Mouse (Mus musculus) left cerebral cortex, postnatal 36 days (tissue): ENCODE results near the gene Pogk. TPM values are rescaled to one million over a fixed set of nuclear protein-coding genes. Genes with fewer than 3 reads are reported as not detected.

Experiments used
- DNase-seq, 2 experiments: peaks; one replicate each; pipeline ENCODE4 v3.0.0; 2021 to 2022; ENCODE audit warnings: low spot score in 2 of 2, mixed read lengths in 1 of 2
- intact Hi-C: fragments of 180-260 bp; cut with DNase I; formaldehyde crosslinking; loops from one replicate; pipeline ENCODE4 v1.15.1; 2025
- total RNA-seq, 2 experiments: library from RNA; stranded (reverse); gene quantifications; 2 replicates each; pipeline ENCODE4 v1.2.3; 2021

Pogk gene
- total RNA-seq, 2 experiments from 2014 or later: 33.9 to 36.7 TPM

DNA sequence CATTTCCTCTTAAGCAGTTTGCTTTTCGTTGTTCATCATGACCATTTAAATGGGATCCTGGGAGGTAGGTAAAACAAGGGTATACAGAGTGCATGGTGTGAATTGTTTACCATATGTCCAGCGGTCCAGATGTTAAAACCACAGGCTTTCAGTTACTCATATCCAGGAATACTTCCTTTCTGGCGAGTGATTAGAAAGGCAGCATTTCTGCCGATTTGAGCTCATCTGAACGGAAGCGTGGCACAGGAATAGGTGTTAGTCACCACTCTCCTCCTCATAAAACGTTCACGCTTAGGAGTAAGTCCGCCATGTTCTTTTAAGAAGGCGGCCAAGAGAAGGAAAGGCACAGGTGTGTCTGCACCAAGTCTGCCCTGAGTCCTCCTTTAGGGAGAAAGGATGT is 28.3 kb downstream of the Pogk start:
- intact Hi-C loops: no loop called here
- DNase-seq: no peak

DNA sequence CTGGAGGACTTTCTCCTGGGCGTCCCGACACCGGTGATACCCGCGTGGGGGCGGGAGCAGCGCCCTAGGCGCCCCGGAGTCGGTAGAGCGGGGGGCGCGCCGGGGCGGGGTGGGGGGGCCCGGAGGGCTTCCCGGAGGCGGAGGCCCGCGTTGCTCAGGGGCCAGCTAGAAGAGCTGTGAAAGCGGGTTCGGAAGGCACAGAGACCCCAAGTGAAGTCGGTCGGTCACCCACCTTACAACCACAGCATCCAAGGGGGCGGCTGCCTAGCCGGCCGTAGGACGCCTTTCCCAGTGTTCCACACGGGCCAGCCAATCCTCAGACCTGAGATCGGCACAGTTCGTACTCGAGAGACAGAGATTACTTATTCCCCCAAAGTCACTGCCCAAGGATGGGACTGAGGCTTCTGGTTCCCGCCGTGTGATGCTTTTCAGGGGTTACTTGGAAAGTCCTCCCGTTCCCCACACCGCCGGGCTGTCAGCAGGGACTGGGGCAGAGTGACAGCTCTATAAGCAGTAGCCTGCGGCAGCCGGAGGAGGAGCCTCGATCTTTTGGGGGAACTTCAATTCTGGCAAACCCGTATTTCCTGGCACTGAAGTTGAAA is 29.9 kb downstream of the Pogk start:
- intact Hi-C loops: loop anchor here (5.0 kb wide), 1 partner anchor 377 kb away; the partner anchor contains the start of gene Pou2f1
- peak; percentile 61 to 70 for DNase-seq

DNA sequence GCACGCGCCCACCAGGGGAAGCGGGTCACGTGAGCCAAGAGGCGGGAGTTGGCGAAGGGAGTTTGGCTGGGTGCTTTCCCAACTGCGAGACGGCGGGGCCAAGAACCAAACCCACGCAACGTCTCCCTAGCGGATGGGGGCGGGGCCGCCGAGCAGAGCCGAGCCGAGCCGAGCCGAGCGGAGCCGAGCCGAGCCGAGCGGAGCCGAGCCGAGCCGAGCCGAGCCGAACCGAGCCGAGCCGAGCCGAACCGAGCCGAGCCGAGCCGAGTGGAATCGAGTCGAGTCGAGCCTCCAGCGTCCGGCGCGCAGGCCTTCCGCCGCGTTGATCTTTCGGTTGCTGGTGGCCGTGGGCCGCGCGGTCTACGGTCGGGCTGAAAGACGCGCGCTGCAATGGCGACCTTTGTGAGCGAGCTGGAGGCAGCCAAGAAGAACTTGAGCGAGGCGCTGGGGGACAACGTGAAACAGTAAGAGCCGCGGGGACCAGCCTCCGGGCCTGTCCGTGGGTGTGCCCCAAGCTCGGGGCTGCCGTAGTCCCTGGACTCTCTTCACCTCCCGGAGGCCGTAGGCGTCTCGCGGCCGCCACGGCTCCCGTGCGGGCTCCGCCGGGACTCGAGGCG is 30.5 kb downstream of the Pogk start, which contains the start of gene Tada1:
TSS of gene Tada1 (plus strand) at position 85 of the 617 bp plus-strand sequence.
- intact Hi-C loops: loop anchor here (5.0 kb wide), 1 partner anchor 377 kb away; the partner anchor contains the start of gene Pou2f1
- peak; percentile 93 to 96 for DNase-seq

DNA sequence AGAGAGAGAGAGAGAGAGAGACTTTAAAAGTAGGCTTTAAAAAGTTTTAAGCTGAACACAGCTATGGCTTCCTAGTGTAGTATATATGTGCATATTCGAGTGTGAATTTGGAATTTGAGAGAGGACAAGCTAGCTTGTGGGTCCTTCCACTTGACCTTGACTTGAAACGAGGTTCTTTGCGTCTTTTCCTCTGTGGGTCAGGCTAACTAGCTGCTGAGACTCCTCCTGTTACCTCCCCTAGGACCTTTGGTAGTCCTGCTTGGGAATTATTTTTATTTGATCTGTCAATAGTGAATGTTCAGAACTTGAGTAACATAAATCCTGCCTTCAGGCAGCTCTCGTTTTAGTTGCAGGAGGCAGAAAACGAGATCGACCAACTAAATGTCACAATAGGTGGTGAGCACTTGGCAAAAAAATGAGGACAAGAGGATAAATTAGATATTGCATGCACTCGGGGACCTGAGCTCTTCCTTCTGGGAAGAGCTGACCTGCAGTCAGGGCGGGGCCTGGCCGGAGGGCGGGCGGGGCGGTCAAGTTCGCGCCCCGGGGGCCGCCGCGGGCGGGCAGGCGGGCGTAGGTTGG is 31.1 kb downstream of the Pogk start:
- no peak for DNase-seq
- intact Hi-C loops: loop anchor here (5.0 kb wide), 1 partner anchor 376 kb away; the partner anchor contains the start of gene Pou2f1

DNA sequence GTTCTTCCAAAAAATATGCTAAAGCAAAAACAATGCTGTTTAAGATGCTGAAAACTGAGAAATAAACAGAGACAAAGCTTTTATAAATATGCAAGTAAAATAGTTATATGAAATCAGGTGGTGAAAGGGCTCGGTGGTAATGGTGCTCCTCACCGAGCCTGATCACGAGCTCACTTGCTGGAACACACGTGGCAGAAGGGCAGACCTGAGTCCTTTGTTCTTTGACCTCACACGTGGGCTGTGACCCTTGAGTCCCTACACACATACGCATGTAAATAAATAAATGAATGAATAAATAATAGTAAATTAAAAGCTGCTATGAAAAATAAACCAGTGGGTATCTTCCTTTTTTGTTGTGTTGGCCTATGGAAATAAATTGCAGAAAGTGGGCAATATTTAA is 32.5 kb downstream of the Pogk start:
- no peak for DNase-seq
- intact Hi-C loops: loop anchor here (5.0 kb wide), 1 partner anchor 375 kb away; the partner anchor contains the start of gene Pou2f1

DNA sequence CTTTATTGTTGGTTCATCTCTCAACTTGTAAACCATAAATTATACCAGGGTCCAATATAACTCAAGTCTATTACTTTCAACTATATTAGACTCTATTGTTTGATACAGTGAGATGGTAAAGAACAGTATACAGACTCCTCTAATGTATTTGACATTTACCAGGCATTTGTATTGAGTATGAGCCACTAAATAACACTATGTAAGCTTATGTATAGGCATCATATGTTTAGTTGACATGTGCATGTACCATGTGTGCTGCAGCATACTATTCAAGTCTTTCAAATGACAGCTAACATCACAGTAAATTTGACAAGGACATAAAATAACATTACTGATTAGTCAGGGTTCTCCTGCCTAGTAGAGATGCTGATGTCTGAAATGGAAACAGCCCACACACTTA is 46.5 kb downstream of the Pogk start:
- intact Hi-C loops: loop anchor here (10.0 kb wide), 1 partner anchor 588 kb away; no protein-coding TSS in a partner anchor
- DNase-seq: no peak

DNA sequence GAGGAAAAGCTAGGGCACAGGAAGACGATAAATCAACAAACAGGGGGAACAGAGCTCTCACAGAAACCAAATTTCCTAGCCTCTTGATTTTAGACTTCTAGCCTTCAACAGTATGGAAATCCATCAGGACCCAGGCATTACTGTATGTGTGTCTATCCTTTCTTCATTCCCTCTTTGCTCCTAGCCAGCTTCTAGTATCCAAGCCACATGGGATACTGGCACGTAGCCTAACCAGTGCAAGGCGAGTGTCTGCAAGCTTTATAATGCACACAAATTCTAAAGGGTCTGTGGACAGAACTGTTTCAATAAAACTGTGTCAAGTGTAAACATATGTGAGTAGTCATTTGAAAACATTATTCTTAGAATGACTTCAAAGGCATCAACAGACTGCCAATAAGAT is 47.0 kb downstream of the Pogk start:
- intact Hi-C loops: loop anchor here (10.0 kb wide), 1 partner anchor 588 kb away; no protein-coding TSS in a partner anchor
- no peak for DNase-seq

DNA sequence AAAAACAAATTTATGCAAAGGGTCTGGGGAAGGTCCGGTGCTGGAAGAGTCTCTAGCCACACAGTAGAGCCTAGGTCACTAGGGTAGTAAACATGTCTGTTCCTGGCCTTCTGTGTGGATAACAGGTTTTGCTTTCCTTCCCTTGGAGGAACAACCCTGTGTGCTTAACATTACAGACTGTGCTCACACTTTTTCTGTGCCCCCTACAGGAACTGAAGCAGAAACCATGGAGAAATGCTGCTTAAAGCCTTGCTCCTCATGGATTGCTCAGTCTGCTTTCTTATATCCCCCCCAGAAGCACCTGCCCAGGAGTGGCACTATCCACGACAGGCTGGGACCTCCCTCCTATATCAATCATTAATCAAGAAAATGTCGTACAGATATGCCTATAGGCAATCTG is 47.8 kb downstream of the Pogk start:
- intact Hi-C loops: loop anchor here (2.0 to 10.0 kb wide), 2 partner anchors 201 to 587 kb away; no protein-coding TSS in a partner anchor

DNA sequence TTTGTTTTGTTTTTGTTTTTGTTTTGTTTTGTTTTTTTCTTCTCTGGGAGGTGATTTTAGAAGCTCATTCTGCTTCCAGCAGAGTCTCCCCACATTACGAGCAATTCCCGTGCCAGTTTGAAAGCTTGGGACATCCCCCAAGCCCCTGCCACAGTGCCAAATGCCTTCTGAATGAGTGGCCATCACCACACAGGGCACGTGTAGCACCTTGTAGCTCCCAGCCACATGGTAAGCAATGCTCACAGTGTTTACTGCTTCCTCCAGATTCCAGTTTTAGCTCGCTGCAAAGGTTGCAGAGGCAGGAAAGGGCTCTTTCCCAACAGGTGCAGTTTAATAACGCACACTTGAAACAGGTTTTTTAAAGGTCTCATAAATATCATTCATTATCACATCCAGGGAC is 48.8 kb downstream of the Pogk start:
- intact Hi-C loops: loop anchor here (2.0 to 10.0 kb wide), 2 partner anchors 200 to 586 kb away; no protein-coding TSS in a partner anchor
- no peak for DNase-seq

More for the DNA sequence above, 47.8 kb downstream of the Pogk start:
- no peak for DNase-seq

DNA sequence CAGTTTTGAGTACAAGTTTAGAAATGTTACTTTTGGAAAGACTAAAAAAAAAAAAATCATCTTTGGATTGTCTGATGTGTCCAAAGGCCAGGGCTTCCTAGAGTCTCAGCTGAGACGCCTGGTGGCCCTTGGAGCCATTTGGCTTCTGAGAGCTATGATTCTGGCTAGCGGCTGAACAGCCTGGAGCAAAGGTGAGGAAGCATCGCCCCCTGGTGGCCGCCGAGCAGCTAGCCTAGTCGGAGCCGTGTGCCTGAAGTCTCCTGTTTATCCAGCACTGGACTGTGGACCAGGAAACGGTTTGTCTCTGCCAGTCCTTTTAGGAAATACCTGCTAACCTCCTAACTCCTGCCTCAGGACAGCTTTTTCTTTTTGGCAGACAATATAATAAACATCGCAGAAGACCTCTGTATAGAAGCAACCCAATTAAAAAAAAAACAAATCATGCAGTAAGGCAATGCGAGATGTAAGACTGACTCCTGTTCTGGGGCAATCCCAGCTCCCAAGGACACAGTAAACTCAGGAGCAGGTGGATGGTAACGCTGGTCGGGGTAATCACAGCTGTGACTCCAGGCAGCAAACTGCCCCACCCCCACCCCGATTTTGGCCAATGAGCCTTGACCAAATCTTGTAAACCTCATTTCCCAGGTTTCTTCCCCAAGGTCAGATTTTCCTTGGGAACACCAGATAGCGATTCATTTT is 49.4 kb downstream of the Pogk start:
- DNase-seq: peak; percentile 87
- intact Hi-C loops: loop anchor here (2.0 to 10.0 kb wide), 2 partner anchors 200 to 586 kb away; no protein-coding TSS in a partner anchor

DNA sequence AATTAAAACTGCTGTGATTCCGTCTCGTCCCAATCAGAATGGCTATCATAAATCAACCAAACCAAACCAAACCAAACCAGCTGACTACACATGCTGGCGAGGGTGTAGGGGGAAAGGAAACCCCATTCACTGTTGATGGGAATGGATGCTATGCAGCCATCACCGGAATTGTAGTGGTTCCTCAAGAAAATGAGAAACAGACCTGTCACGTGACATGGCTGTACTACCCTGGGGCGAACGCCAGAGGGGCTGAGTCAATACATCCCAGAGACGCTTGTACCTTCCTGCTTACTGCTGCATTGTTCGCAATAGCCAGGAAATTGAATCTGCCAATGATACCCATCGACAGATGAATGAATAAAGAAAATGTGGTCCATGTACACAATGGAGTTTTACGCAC is 59.9 kb downstream of the Pogk start:
- no peak for DNase-seq
- intact Hi-C loops: no loop called here

DNA sequence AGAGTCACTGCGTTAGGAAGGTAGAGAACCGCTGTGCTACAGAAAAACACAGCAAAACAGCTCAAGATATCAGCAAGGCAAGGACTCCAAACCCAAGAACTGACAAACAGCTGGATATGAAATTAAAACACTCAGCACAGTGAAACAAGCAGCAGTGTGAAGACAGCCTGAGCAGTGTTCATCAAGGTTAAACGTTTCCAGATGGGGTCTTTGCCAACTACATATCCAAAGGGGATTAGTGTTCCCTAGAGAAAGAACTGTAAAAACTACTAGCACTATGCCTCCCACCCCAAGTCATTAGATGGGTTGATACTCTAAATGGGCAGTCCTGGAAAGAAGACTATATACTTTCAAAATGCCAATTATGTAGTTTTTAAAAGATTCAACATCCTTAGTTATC is 60.3 kb downstream of the Pogk start:
- no peak for DNase-seq
- intact Hi-C loops: no loop called here

DNA sequence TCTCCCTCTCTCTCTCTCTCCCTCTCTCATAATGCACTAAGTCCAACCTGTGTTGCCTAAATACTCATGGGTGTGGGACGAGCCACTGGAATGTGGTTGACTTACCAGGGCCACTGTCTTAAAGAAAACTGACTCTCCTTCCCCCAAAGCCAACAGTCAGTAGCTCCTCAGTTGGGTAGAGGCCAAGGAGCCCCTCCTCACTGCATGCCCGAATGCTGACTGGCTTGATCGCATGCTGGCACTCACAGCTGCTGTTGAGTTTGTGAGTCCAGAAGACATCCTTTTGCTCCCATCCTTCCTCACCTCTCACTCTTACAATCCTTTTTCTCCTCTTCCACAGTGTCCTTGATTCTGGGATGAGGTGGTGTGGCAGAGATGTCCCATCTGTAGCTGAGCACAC is 62.8 kb downstream of the Pogk start:
- intact Hi-C loops: no loop called here

DNA sequence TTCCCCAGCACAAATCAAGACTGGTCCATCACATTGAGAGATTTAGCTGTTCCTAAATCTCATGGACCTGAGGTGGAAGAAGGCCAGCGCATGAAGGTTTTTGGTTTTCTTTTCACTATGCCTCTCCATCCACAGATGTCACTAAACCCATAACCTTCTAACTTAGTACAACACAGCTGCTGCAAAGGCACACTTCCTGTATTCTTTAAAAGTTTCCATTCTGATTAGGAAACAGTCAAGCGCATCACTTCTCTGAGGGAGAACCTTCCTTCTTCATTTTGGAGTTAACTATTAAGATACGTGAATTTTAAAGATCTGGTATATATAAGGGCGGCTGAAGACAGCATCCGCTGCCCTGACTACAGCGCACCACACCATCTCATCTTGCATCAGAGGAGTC is 64.1 kb downstream of the Pogk start:
- intact Hi-C loops: no loop called here
- DNase-seq: no peak

More for the DNA sequence above, 62.8 kb downstream of the Pogk start:
- DNase-seq: no peak

DNA sequence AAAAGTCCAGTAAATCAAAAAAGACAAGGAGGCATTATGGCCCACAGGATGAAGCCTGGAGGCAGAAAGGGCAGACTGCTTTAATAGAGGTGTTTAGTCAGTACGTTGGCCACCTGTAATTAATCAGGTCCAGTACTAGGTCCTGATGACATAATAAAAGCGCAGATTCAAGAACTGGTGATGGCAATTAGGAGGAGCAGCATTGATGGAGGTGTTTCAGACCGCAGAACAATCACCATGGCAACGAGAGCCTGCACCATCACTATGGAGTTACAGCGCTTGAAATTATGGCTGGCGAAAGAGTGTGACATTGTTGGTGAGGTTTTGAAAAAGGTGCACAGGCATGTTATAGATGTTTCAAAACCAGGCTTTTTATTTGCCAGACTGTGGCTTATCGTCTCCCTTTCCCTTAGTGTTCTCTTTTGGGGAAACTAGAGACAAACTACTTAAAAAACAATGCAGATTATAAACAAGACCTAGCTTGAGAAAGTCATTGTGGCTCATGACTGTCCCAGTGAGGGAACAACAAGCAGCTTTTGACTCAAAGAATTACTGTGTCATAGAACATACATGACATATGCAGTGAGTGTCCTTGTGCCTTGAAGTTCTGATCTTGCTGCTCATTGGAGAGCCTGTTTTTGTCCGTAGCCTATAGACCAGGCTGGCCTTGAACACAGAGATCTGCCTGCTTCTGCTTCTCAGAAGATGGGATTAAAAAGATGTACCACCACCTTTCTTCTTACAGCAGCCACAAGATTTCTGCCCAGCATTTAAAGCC is 65.2 kb downstream of the Pogk start:
- intact Hi-C loops: no loop called here
- no peak for DNase-seq

DNA sequence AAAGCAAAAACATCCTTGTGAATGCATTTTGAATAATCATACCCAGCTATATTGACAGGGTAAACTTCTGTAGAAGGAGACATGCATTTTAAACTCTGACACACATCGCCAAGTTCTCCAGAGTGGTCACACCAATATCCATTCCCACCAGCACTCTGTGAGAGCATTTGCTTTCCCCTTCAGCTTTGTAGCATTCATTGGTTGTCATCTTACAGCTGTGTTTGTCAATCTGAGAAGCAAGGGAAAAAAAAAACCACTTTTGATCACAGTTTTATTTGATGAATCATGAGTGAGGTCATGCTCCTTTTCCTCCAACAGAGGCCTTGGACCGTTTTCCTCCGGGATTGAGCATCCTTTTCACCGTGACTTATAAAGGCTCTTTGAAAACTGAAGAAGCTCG is 66.1 kb downstream of the Pogk start:
- intact Hi-C loops: no loop called here
- DNase-seq: no peak

DNA sequence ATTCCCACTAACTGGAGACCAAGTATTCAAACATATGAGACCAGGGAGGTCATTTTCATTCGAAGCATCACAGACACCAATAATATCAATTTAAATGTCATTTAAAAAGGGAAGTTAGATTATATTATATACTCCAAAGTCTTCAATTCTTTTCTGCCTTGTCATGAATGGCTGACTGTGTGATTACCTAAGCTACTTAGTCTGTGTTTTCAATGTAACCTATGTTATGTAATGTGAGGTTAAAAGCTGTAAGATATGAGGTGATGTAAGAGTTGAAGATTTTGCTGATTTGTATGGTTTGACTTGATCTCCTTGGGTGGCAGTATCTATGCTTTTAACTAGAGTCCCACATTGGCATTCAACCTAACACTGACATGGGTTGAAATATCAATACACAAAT is 67.1 kb downstream of the Pogk start:
- intact Hi-C loops: no loop called here
- DNase-seq: no peak

DNA sequence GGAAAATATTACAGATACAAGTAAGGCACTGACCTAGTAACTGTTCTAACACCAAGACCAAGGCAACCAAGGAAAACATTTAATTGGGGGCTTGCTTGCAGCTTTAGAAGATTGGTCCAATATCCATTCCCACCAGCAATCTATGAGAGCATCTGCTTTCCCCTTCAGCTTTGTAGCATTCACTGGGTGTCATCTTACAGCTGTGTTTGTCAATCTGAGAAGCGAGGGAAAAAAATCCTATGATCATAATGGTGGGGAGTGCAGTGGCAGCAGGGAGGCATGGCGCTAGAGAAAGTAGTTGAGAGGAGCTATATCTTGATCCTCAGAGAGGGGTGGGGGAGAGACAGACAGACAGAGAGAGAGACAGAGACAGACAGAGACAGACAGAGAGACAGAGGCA is 67.6 kb downstream of the Pogk start:
- intact Hi-C loops: no loop called here
- DNase-seq: no peak

DNA sequence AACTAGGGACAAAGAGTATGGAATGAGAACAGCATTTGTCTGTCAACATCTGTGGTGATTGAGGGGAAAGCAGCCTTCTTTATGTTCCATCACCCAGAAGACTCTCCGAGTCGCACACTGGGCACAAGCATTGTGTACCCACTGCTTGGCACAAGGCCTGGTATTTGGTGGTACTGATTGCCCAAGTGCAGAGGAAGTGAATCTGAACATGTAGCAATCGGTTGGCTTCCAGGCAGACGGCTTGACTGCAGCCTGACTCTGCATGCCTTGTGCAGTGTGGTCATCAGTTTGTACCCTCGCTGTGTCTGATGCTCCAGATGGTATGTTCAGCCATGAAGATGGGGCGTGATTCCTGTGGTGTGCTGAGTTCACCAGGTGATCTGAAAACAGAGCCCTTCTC is 70.6 kb downstream of the Pogk start:
- no peak for DNase-seq

More for the DNA sequence above, 70.6 kb downstream of the Pogk start:
- intact Hi-C loops: no loop called here
